Mouse (Mus musculus) intestine, embryonic 15.5 days (tissue): ENCODE measurements around the gene Shd. TPM values are rescaled to one million over a fixed set of nuclear protein-coding genes. Genes with fewer than 3 reads are reported as not detected.
A peak's percentile ranks its signal among the peaks of the same experiment; 100 is the strongest.

Experiments used
- ATAC-seq: fragments of 200-750 bp; cut with Nextera tagmentation; 2 replicates; pipeline ENCODE4 v1.8.0; 2017; ENCODE audit warnings: moderate TSS enrichment, moderate library complexity
- H3K27ac ChIP-seq: fragments of 300-500 bp; sonication (generic); 2 replicates; pipeline ENCODE4 v1.5.1; 2015; ENCODE audit warnings: mild to moderate bottlenecking, inconsistent platforms
- H3K27me3 ChIP-seq: fragments of 300-500 bp; sonication (generic); replicated peaks from 2 replicates; pipeline ENCODE4 v1.6.1; 2015; ENCODE audit warnings: inconsistent platforms
- H3K36me3 ChIP-seq: fragments of 300-500 bp; sonication (generic); 2 replicates; pipeline ENCODE4 v1.6.1; 2015; ENCODE audit warnings: inconsistent platforms
- H3K4me1 ChIP-seq: fragments of 300-500 bp; sonication (generic); replicated peaks from 2 replicates; pipeline ENCODE4 v1.6.1; 2015; ENCODE audit warnings: inconsistent platforms
- H3K4me2 ChIP-seq: fragments of 300-500 bp; sonication (generic); replicated peaks from 2 replicates; pipeline ENCODE4 v1.6.1; 2015; ENCODE audit warnings: mild to moderate bottlenecking, inconsistent platforms
- H3K4me3 ChIP-seq: fragments of 300-500 bp; sonication (generic); replicated peaks from 2 replicates; pipeline ENCODE4 v1.5.1; 2015; ENCODE audit warnings: inconsistent platforms
- H3K9ac ChIP-seq: fragments of 300-500 bp; sonication (generic); 2 replicates; pipeline ENCODE4 v1.6.1; 2015; ENCODE audit warnings: inconsistent platforms
- H3K9me3 ChIP-seq: fragments of 300-500 bp; sonication (generic); 2 replicates; pipeline ENCODE4 v1.6.1; 2016; ENCODE audit warnings: inconsistent platforms
- WGBS: fragments of 180-500 bp; shearing (Covaris S2); methylation state at CpG from one replicate; pipeline ENCODE4 v1.1.7; 2015; 5-methylcytosine and 5-hydroxymethylcytosine counted together
- polyA plus RNA-seq: library from polyadenylated mRNA; unstranded; fragments of >200 nt; fragmentation: Nextera tagmentation; extraction: Ambion mirVana; gene quantifications from 2 replicates; pipeline ENCODE4 v1.2.1, GENCODE M21; 2015

Gene Shd
- polyA plus RNA-seq, 1 experiment from 2014 or later = 9.4 TPM

- peaks cover 16% of the 10 kb centered on the region for H3K4me1 ChIP-seq
- no peak within 1 kb of the TSS for H3K4me3 ChIP-seq
- H3K27ac ChIP-seq = no peak within 1 kb of the TSS
- H3K36me3 ChIP-seq = no peaks in the 10 kb centered on the region
- H3K4me2 ChIP-seq = 0 out of 2 replicates have a peak within 1 kb of the TSS, but pooled peaks have one; percentile 3
- no peak within 1 kb of the TSS for H3K9ac ChIP-seq
- peaks cover 11% of the 10 kb centered on the region; the same call in 1 of the 2 replicates for H3K27me3 ChIP-seq
- ATAC-seq = no peak
- 62% methylated on average over 6 of the region's 6 CpGs for WGBS
- no peaks in the 10 kb centered on the region for H3K9me3 ChIP-seq
Observed at GRCm38 (mm10) chr17:55952447-55953027, 17.7 kb upstream of the Shd start, which contains the start of gene Ebi3. Ebi3 (plus strand) TSS chr17:55952640.

GRCm38 (mm10) chr17:55953751-55954150 is 16.5 kb upstream of the Shd start:
- Histone ChIP-seq H3K4me3 (no peak overlapping the region), H3K4me2 (no peak overlapping the region), H3K27ac (no peak overlapping the region), H3K9me3 (no peaks in the 10 kb centered on the region), H3K4me1 (peaks cover 23% of the 10 kb centered on the region), H3K9ac (no peak overlapping the region), H3K27me3 (peaks cover 11% of the 10 kb centered on the region; the same call in 1 of the 2 replicates), H3K36me3 (no peaks in the 10 kb centered on the region)
- ATAC-seq = no peak
- 77% methylated on average over 6 of the region's 6 CpGs for WGBS

- H3K9me3 ChIP-seq = no peaks in the 10 kb centered on the region
- no peak overlapping the region for H3K4me3 ChIP-seq
- peaks cover 23% of the 10 kb centered on the region for H3K4me1 ChIP-seq
- ATAC-seq = no peak
- no peak overlapping the region for H3K9ac ChIP-seq
- H3K36me3 ChIP-seq = no peaks in the 10 kb centered on the region
- no peak overlapping the region for H3K27ac ChIP-seq
- 46% methylated on average over 16 of the region's 16 CpGs for WGBS
- H3K27me3 ChIP-seq = peaks cover 11% of the 10 kb centered on the region; the same call in 1 of the 2 replicates
- H3K4me2 ChIP-seq = no peak overlapping the region
Observed at GRCm38 (mm10) chr17:55954229-55954628, 16.0 kb upstream of the Shd start.

- peak overlapping the region; percentile 82 for H3K4me2 ChIP-seq
- H3K9ac ChIP-seq = peak overlapping the region; percentile 37; the same call in 1 of the 2 replicates
- peak; percentile 58 for ATAC-seq
- peaks cover 11% of the 10 kb centered on the region; the same call in 1 of the 2 replicates for H3K27me3 ChIP-seq
- 1% methylated on average over 26 of the region's 26 CpGs for WGBS
- peak overlapping the region; percentile 50 for H3K4me3 ChIP-seq
- peaks cover 28% of the 10 kb centered on the region for H3K4me1 ChIP-seq
- H3K27ac ChIP-seq = no peak overlapping the region
- H3K9me3 ChIP-seq = no peaks in the 10 kb centered on the region
- peaks cover 4% of the 10 kb centered on the region; the same call in 1 of the 2 replicates for H3K36me3 ChIP-seq
Observed at GRCm38 (mm10) chr17:55956129-55956528, 14.1 kb upstream of the Shd start.

- peak overlapping the region; percentile 50 for H3K4me3 ChIP-seq
- peaks cover 11% of the 10 kb centered on the region; the same call in 1 of the 2 replicates for H3K27me3 ChIP-seq
- no peaks in the 10 kb centered on the region for H3K9me3 ChIP-seq
- peaks cover 28% of the 10 kb centered on the region for H3K4me1 ChIP-seq
- H3K9ac ChIP-seq = peak overlapping the region; percentile 37; the same call in 1 of the 2 replicates
- H3K27ac ChIP-seq = no peak overlapping the region
- WGBS = 36% methylated on average over 6 of the region's 6 CpGs
- peaks cover 8% of the 10 kb centered on the region; the same call in 1 of the 2 replicates for H3K36me3 ChIP-seq
- peak overlapping the region; percentile 82 for H3K4me2 ChIP-seq
- ATAC-seq = 0 out of 2 replicates have a peak, but pooled peaks have one; percentile 0
Observed at GRCm38 (mm10) chr17:55956591-55956990, 13.7 kb upstream of the Shd start.

- 15% methylated on average over 9 of the region's 9 CpGs for whole genome bisulfite sequencing
- H3K4me2 ChIP-seq = no peak overlapping the region
- 0 out of 2 replicates have a peak, but pooled peaks have one; percentile 18 for ATAC-seq
Observed at GRCm38 (mm10) chr17:55957168-55957567, 13.1 kb upstream of the Shd start.

GRCm38 (mm10) chr17:55957726-55958583 is 12.3 kb upstream of the Shd start:
- H3K27ac ChIP-seq = peak overlapping the region; percentile 44; the same call in 1 of the 2 replicates
- H3K27me3 ChIP-seq = peaks cover 11% of the 10 kb centered on the region; the same call in 1 of the 2 replicates
- peak overlapping the region; percentile 46 for H3K9ac ChIP-seq
- 73% methylated on average over 13 of the region's 13 CpGs for WGBS
- peak overlapping the region; percentile 78 for H3K4me2 ChIP-seq
- no peaks in the 10 kb centered on the region for H3K9me3 ChIP-seq
- H3K36me3 ChIP-seq = peaks cover 14% of the 10 kb centered on the region; the same call in 1 of the 2 replicates
- H3K4me1 ChIP-seq = peaks cover 28% of the 10 kb centered on the region
- H3K4me3 ChIP-seq = peak overlapping the region; percentile 55
- ATAC-seq = no peak

More at GRCm38 (mm10) chr17:55957168-55957567, 13.1 kb upstream of the Shd start:
- Histone ChIP-seq H3K36me3 (peaks cover 12% of the 10 kb centered on the region; the same call in 1 of the 2 replicates), H3K9ac (no peak overlapping the region), H3K4me3 (no peak overlapping the region), H3K9me3 (no peaks in the 10 kb centered on the region), H3K27me3 (peaks cover 11% of the 10 kb centered on the region; the same call in 1 of the 2 replicates), H3K27ac (no peak overlapping the region), H3K4me1 (peaks cover 28% of the 10 kb centered on the region)

- H3K9ac ChIP-seq = peak overlapping the region; percentile 46
- WGBS = 33% methylated on average over 2 of the region's 2 CpGs
Observed at GRCm38 (mm10) chr17:55958584-55958886, 11.7 kb upstream of the Shd start.

GRCm38 (mm10) chr17:55958918-55959728 is 11.1 kb upstream of the Shd start, which contains the start of gene Yju2:
Yju2 (plus strand) TSS chr17:55959099.
- Histone ChIP-seq H3K36me3 (peaks cover 14% of the 10 kb centered on the region; the same call in 1 of the 2 replicates), H3K9ac (peak within 1 kb of the TSS; percentile 62), H3K9me3 (no peaks in the 10 kb centered on the region), H3K4me3 (peak within 1 kb of the TSS; percentile 55), H3K4me2 (peak within 1 kb of the TSS; percentile 78), H3K4me1 (peaks cover 32% of the 10 kb centered on the region), H3K27me3 (peaks cover 11% of the 10 kb centered on the region; the same call in 1 of the 2 replicates), H3K27ac (peak within 1 kb of the TSS; percentile 99)
- ATAC-seq = peak; percentile 92
- WGBS = under 1% methylated on average over 46 of the region's 46 CpGs

More at GRCm38 (mm10) chr17:55958584-55958886, 11.7 kb upstream of the Shd start:
- Histone ChIP-seq H3K9me3 (no peaks in the 10 kb centered on the region), H3K4me2 (peak overlapping the region; percentile 78), H3K4me1 (peaks cover 32% of the 10 kb centered on the region), H3K4me3 (peak overlapping the region; percentile 55), H3K36me3 (peaks cover 14% of the 10 kb centered on the region; the same call in 1 of the 2 replicates), H3K27ac (peak overlapping the region; percentile 44; the same call in 1 of the 2 replicates), H3K27me3 (peaks cover 11% of the 10 kb centered on the region; the same call in 1 of the 2 replicates)
- ATAC-seq = no peak

GRCm38 (mm10) chr17:55959946-55960740 is 10.1 kb upstream of the Shd start:
- Histone ChIP-seq H3K4me2 (peak overlapping the region; percentile 63), H3K36me3 (peaks cover 23% of the 10 kb centered on the region), H3K9ac (0 out of 2 replicates have a peak overlapping the region, but pooled peaks have one; percentile 62), H3K4me3 (peak overlapping the region; percentile 55; the same call in 1 of the 2 replicates), H3K9me3 (no peaks in the 10 kb centered on the region), H3K27ac (no peak overlapping the region), H3K27me3 (0 out of 2 replicates have a peak, but pooled peaks cover under 1% of the 10 kb centered on the region), H3K4me1 (peaks cover 32% of the 10 kb centered on the region)
- WGBS = 69% methylated on average over 10 of the region's 10 CpGs
- no peak for ATAC-seq

GRCm38 (mm10) chr17:55960791-55961190 is 9.5 kb upstream of the Shd start:
- H3K4me1 ChIP-seq = peaks cover 32% of the 10 kb centered on the region

More at GRCm38 (mm10) chr17:55960791-55961190, 9.5 kb upstream of the Shd start:
- H3K27me3 ChIP-seq = no peaks in the 10 kb centered on the region
- no peak overlapping the region for H3K9ac ChIP-seq
- no peak overlapping the region for H3K4me3 ChIP-seq
- H3K9me3 ChIP-seq = no peaks in the 10 kb centered on the region
- H3K27ac ChIP-seq = no peak overlapping the region
- no peak overlapping the region for H3K4me2 ChIP-seq
- peaks cover 23% of the 10 kb centered on the region for H3K36me3 ChIP-seq
- ATAC-seq = no peak
